Mouse (Mus musculus): ENCODE results near the gene Herc2. TPM values are rescaled to one million over a fixed set of nuclear protein-coding genes. Genes with fewer than 3 reads are reported as not detected.

Herc2 gene
- polyA plus RNA-seq, 1 experiment from 2014 or later: 19.8 TPM

GRCm38 (mm10) chr7:56023586-56023985 is 26.4 kb upstream of the Herc2 start:
- Histone ChIP-seq H3K36me3 (replicated peaks) (no peaks in the 10 kb centered on the region), H3K9me3 (no peaks in the 10 kb centered on the region), H3K27me3 (ENCODE audit: poor library complexity, severe bottlenecking) (0 out of 2 replicates have a peak, but pooled peaks cover 9% of the 10 kb centered on the region), H3K4me3 (no peak overlapping the region), H3K27ac (no peak overlapping the region), H3K4me1 (peaks cover 10% of the 10 kb centered on the region)
- DNase-seq (ENCODE audit: extremely low spot score, low spot score): no peak
- 92% methylated on average over 3 of the region's 3 CpGs for WGBS

- Histone ChIP-seq H3K9me3 (no peaks in the 10 kb centered on the region), H3K4me3 (no peak overlapping the region), H3K27ac (no peak overlapping the region), H3K36me3 (replicated peaks) (no peaks in the 10 kb centered on the region), H3K27me3 (ENCODE audit: poor library complexity, severe bottlenecking) (no peaks in the 10 kb centered on the region), H3K4me1 (no peaks in the 10 kb centered on the region)
- peak; percentile 62 for DNase-seq (ENCODE audit: extremely low spot score, low spot score)
- WGBS: 21% methylated on average over 5 of the region's 5 CpGs
Observed at GRCm38 (mm10) chr7:56042353-56042752, 7.6 kb upstream of the Herc2 start.

GRCm38 (mm10) chr7:56043577-56044266 is 6.3 kb upstream of the Herc2 start:
- WGBS: 73% methylated on average over 4 of the region's 4 CpGs

GRCm38 (mm10) chr7:56044267-56044629 is 5.7 kb upstream of the Herc2 start:
- Histone ChIP-seq H3K27ac (no peak overlapping the region), H3K9me3 (no peaks in the 10 kb centered on the region), H3K4me3 (no peak overlapping the region), H3K27me3 (ENCODE audit: poor library complexity, severe bottlenecking) (no peaks in the 10 kb centered on the region), H3K36me3 (replicated peaks) (no peaks in the 10 kb centered on the region), H3K4me1 (peaks cover 5% of the 10 kb centered on the region)
- DNase-seq (ENCODE audit: extremely low spot score, low spot score): no peak
- WGBS: 83% methylated on average over 3 of the region's 3 CpGs

More at GRCm38 (mm10) chr7:56043577-56044266, 6.3 kb upstream of the Herc2 start:
- H3K9me3 ChIP-seq: no peaks in the 10 kb centered on the region
- H3K27ac ChIP-seq: no peak overlapping the region
- no peaks in the 10 kb centered on the region for H3K36me3 ChIP-seq (replicated peaks)
- DNase-seq (ENCODE audit: extremely low spot score, low spot score): no peak
- no peaks in the 10 kb centered on the region; the same call in 1 of the 2 replicates for H3K4me1 ChIP-seq
- no peak overlapping the region for H3K4me3 ChIP-seq
- no peaks in the 10 kb centered on the region for H3K27me3 ChIP-seq (ENCODE audit: poor library complexity, severe bottlenecking)

DNA sequence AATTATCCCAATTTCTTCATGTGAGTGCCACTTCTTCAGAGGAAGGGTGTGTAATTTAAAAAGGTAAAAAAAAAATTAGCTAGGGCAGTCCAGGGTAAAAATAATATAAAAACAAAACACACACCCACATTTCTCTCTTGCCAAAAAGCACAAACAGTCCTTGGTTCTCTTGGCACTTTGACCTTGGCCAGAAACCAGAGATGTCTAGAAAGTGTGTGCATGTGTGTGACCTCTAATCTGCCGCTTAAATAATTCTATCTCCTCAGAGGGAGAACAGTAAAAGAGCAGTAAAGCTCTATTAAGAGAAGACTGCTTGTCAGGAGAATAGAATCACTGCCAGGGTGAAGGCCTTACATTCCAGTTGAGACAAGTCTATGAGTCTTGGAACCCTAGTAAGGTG is 2.8 kb upstream of the Herc2 start:
- WGBS: 87% methylated on average over 1 of the region's 1 CpGs
- Histone ChIP-seq H3K4me3 (no peak overlapping the region), H3K9me3 (no peaks in the 10 kb centered on the region), H3K4me1 (peaks cover 17% of the 10 kb centered on the region), H3K27ac (no peak overlapping the region), H3K27me3 (ENCODE audit: poor library complexity, severe bottlenecking) (no peaks in the 10 kb centered on the region), H3K36me3 (replicated peaks) (no peaks in the 10 kb centered on the region)
- no peak for DNase-seq (ENCODE audit: extremely low spot score, low spot score)

- Histone ChIP-seq H3K4me1 (peaks cover 17% of the 10 kb centered on the region), H3K36me3 (replicated peaks) (peaks cover 3% of the 10 kb centered on the region), H3K9me3 (no peaks in the 10 kb centered on the region), H3K27me3 (ENCODE audit: poor library complexity, severe bottlenecking) (no peaks in the 10 kb centered on the region), H3K27ac (peak overlapping the region; percentile 89), H3K4me3 (peak overlapping the region; percentile 78)
- peak; percentile 49 for DNase-seq (ENCODE audit: extremely low spot score, low spot score)
- WGBS: under 1% methylated on average over 18 of the region's 18 CpGs
Observed at GRCm38 (mm10) chr7:56050487-56050911, 503 bp downstream of the Herc2 start.

- peaks cover 17% of the 10 kb centered on the region for H3K36me3 ChIP-seq (replicated peaks)
- H3K9me3 ChIP-seq: no peaks in the 10 kb centered on the region
- no peak overlapping the region for H3K27ac ChIP-seq
- no peak for DNase-seq (ENCODE audit: extremely low spot score, low spot score)
- peaks cover 17% of the 10 kb centered on the region for H3K4me1 ChIP-seq
- no peak overlapping the region for H3K4me3 ChIP-seq
- no peaks in the 10 kb centered on the region for H3K27me3 ChIP-seq (ENCODE audit: poor library complexity, severe bottlenecking)
Observed at GRCm38 (mm10) chr7:56052996-56053395, 3.0 kb downstream of the Herc2 start.

GRCm38 (mm10) chr7:56055338-56055737 is 5.3 kb downstream of the Herc2 start:
- 90% methylated on average over 3 of the region's 3 CpGs for WGBS
- Histone ChIP-seq H3K4me1 (peaks cover 11% of the 10 kb centered on the region), H3K9me3 (no peaks in the 10 kb centered on the region), H3K27me3 (ENCODE audit: poor library complexity, severe bottlenecking) (no peaks in the 10 kb centered on the region), H3K27ac (no peak overlapping the region), H3K36me3 (replicated peaks) (peaks cover 17% of the 10 kb centered on the region), H3K4me3 (no peak overlapping the region)
- DNase-seq (ENCODE audit: extremely low spot score, low spot score): no peak

DNA sequence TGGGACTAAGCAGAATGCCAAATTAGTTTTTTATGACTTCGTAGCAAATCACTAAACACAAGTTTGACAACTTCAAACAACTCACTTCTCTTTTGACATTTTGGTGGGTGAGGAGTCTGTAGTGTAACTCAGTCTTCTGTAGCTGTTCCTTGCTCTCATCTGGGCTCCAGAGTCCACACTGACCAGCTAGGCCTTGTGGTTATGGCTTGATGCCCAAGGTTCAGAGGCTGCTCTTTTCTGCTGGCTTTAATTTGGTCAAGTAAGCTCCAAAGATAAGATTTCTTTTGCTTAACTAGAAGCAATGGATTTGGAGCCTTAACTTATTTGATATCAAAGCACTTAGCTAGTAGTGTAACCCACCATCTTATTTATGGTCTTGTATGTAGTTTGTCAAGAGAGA is 14.9 kb downstream of the Herc2 start:
- no peak overlapping the region for H3K4me3 ChIP-seq
- no peaks in the 10 kb centered on the region for H3K9me3 ChIP-seq
- H3K36me3 ChIP-seq (replicated peaks): peaks cover 5% of the 10 kb centered on the region
- DNase-seq (ENCODE audit: extremely low spot score, low spot score): no peak
- WGBS: 90% methylated on average over 1 of the region's 1 CpGs
- H3K27ac ChIP-seq: no peak overlapping the region
- no peaks in the 10 kb centered on the region for H3K27me3 ChIP-seq (ENCODE audit: poor library complexity, severe bottlenecking)
- H3K4me1 ChIP-seq: no peaks in the 10 kb centered on the region

GRCm38 (mm10) chr7:56066136-56066535 is 16.1 kb downstream of the Herc2 start:
- Histone ChIP-seq H3K36me3 (replicated peaks) (peaks cover 5% of the 10 kb centered on the region), H3K27ac (no peak overlapping the region), H3K27me3 (ENCODE audit: poor library complexity, severe bottlenecking) (no peaks in the 10 kb centered on the region), H3K9me3 (no peaks in the 10 kb centered on the region), H3K4me3 (no peak overlapping the region), H3K4me1 (no peaks in the 10 kb centered on the region)
- WGBS: 94% methylated on average over 2 of the region's 2 CpGs
- no peak for DNase-seq (ENCODE audit: extremely low spot score, low spot score)

DNA sequence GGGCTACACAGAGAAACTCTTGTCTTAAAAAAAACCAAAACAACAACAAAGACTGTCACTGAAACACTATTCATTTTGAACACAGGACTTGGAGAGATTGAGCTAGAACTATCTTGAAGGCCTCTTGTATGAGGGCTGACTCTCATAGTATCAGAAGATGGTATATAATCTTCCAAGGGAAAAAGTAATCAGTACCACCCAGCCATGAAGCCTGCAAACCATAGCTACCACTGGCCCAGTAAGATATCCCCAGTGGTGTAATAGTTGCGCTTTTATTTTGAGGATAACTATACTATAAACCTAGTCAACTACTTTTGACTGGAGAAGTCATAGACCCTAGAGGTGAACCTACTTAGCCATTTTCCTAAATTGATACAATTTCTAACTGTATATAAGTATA is 16.6 kb downstream of the Herc2 start:
- 94% methylated on average over 1 of the region's 1 CpGs for whole genome bisulfite sequencing
- Histone ChIP-seq H3K4me1 (no peaks in the 10 kb centered on the region), H3K27ac (no peak overlapping the region), H3K36me3 (replicated peaks) (peaks cover 3% of the 10 kb centered on the region), H3K4me3 (no peak overlapping the region), H3K27me3 (ENCODE audit: poor library complexity, severe bottlenecking) (no peaks in the 10 kb centered on the region), H3K9me3 (no peaks in the 10 kb centered on the region)
- DNase-seq (ENCODE audit: extremely low spot score, low spot score): no peak

- H3K4me3 ChIP-seq: no peak overlapping the region
- H3K27me3 ChIP-seq (ENCODE audit: poor library complexity, severe bottlenecking): no peaks in the 10 kb centered on the region
- DNase-seq (ENCODE audit: extremely low spot score, low spot score): no peak
- no peaks in the 10 kb centered on the region for H3K9me3 ChIP-seq
- no peak overlapping the region for H3K27ac ChIP-seq
- no peaks in the 10 kb centered on the region for H3K4me1 ChIP-seq
- H3K36me3 ChIP-seq (replicated peaks): peaks cover 14% of the 10 kb centered on the region
- WGBS: 94% methylated on average over 4 of the region's 4 CpGs
Observed at GRCm38 (mm10) chr7:56071724-56072123, 21.7 kb downstream of the Herc2 start.

GRCm38 (mm10) chr7:56083034-56083433 is 33.0 kb downstream of the Herc2 start:
- WGBS: 92% methylated on average over 2 of the region's 2 CpGs
- Histone ChIP-seq H3K4me1 (no peaks in the 10 kb centered on the region), H3K27me3 (ENCODE audit: poor library complexity, severe bottlenecking) (no peaks in the 10 kb centered on the region), H3K4me3 (no peak overlapping the region), H3K27ac (no peak overlapping the region), H3K9me3 (no peaks in the 10 kb centered on the region), H3K36me3 (replicated peaks) (peaks cover 34% of the 10 kb centered on the region)
- no peak for DNase-seq (ENCODE audit: extremely low spot score, low spot score)

DNA sequence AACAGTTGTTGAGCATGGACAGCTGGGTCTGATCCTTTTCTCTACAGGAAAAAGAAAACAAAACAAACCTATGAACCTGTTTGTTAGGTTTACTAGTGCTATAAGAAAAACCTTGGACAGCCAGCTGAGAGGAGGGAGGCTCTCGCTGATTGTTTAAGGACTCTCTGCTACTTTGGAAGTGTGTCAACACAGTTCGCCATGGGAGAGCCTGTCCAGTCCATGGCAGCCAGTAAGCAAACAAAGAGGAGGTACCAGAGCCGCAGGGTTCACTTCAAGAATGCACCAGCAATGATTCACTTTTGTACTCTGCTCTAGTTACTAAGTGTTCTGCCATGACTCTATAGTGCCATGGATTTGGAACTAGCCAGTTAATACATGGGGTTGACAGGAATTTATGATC is 39.1 kb downstream of the Herc2 start:
- 96% methylated on average over 3 of the region's 3 CpGs for WGBS
- no peak overlapping the region for H3K27ac ChIP-seq
- no peak overlapping the region for H3K4me3 ChIP-seq
- no peaks in the 10 kb centered on the region for H3K4me1 ChIP-seq
- no peaks in the 10 kb centered on the region for H3K27me3 ChIP-seq (ENCODE audit: poor library complexity, severe bottlenecking)
- no peaks in the 10 kb centered on the region for H3K9me3 ChIP-seq
- H3K36me3 ChIP-seq (replicated peaks): peaks cover 73% of the 10 kb centered on the region
- no peak for DNase-seq (ENCODE audit: extremely low spot score, low spot score)
